Mouse (Mus musculus): ENCODE data around the gene Gnptab. TPM values are rescaled to one million over a fixed set of nuclear protein-coding genes. Genes with fewer than 3 reads are reported as not detected.

Gnptab gene
- total and polyA plus RNA-seq, 2 experiments from 2014 or later, result 24.0 to 56.0 TPM

GRCm38 (mm10) chr10:88356114-88356982 lies 22.6 kb upstream of the Gnptab start:
- Histone ChIP-seq H3K36me3 (ENCODE audit: insufficient read depth, low read length) (no peaks in the 10 kb centered on the region), H3K4me1 (ENCODE audit: insufficient read depth, low read length) (peaks cover 3% of the 10 kb centered on the region; the same call in 1 of the 2 replicates), H3K9ac (replicated peaks; ENCODE audit: low read length, poor library complexity, severe bottlenecking) (peak overlapping the region; percentile 51), H3K9me3 (ENCODE audit: low read length) (no peaks in the 10 kb centered on the region), H3K27me3 (ENCODE audit: insufficient read depth, low read length) (peaks cover 4% of the 10 kb centered on the region; the same call in 1 of the 2 replicates), H3K4me2 (ENCODE audit: low read depth, low read length, poor library complexity, severe bottlenecking) (peak overlapping the region; percentile 80), H3K4me3 (ENCODE audit: low read depth, low read length) (peak overlapping the region; percentile 53), H3K27ac (ENCODE audit: low read depth, low read length) (no peak overlapping the region)
- ATAC-seq (ENCODE audit: low FRiP score) (peak; percentile 24; the same call in 1 of the 2 replicates), DNase-seq (ENCODE audit: low spot score) (no peak)
- TF ChIP-seq CTCF (IDR thresholded peaks at IDR 0.05), result no peak
- 9% methylated on average over 21 of the region's 21 CpGs for WGBS

DNA sequence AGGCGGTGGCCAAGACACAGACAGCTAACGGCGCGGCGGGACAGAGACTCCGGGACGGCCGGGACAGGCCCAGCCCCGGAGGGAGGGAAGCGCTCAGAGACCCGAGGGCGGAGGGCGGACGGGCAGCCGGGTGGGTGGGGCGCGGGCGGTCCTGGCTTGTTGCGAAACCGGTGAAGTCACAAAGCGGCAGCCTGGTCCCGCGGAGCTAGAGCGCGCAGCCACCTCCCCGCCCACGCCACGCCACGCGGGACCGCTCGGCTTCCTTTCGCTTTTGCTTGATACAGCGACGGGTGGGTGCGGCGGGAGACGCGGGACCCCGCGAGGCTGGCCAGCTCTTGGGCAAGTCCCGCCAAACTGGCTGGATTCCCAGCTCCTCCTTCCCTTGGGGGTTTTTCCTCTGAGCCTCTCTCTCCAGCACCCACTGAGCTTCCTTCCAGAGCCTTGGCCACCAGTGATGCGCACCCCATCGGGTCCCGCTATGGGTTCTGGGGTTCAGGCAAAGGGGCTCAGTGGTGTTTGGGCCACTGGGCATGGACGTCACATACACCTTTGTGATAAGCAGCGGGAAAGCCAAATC lies 21.9 kb upstream of the Gnptab start:
- peak; percentile 77 for ATAC-seq (ENCODE audit: low FRiP score)
- 2% methylated on average over 36 of the region's 47 CpGs for WGBS

GRCm38 (mm10) chr10:88362218-88362617 lies 16.7 kb upstream of the Gnptab start:
- no peak overlapping the region for H3K4me2 ChIP-seq (ENCODE audit: low read depth, low read length, poor library complexity, severe bottlenecking)
- H3K4me1 ChIP-seq (ENCODE audit: insufficient read depth, low read length), result no peaks in the 10 kb centered on the region
- DNase-seq (ENCODE audit: low spot score) (no peak), ATAC-seq (ENCODE audit: low FRiP score) (no peak)
- H3K9ac ChIP-seq (replicated peaks; ENCODE audit: low read length, poor library complexity, severe bottlenecking), result no peak overlapping the region
- H3K9me3 ChIP-seq (ENCODE audit: low read length), result no peaks in the 10 kb centered on the region
- H3K27ac ChIP-seq (ENCODE audit: low read depth, low read length), result no peak overlapping the region
- 69% methylated on average over 1 of the region's 1 CpGs for WGBS
- no peaks in the 10 kb centered on the region for H3K36me3 ChIP-seq (ENCODE audit: insufficient read depth, low read length)
- no peak for TF ChIP-seq CTCF (IDR thresholded peaks at IDR 0.05)
- H3K4me3 ChIP-seq (ENCODE audit: low read depth, low read length), result no peak overlapping the region
- H3K27me3 ChIP-seq (ENCODE audit: insufficient read depth, low read length), result no peaks in the 10 kb centered on the region

More for the DNA sequence above, 21.9 kb upstream of the Gnptab start:
- H3K4me2 ChIP-seq (ENCODE audit: low read depth, low read length, poor library complexity, severe bottlenecking), result peak overlapping the region; percentile 80
- H3K9ac ChIP-seq (replicated peaks; ENCODE audit: low read length, poor library complexity, severe bottlenecking), result peak overlapping the region; percentile 51
- TF ChIP-seq CTCF (IDR thresholded peaks at IDR 0.05), result no peak
- peaks cover 3% of the 10 kb centered on the region; the same call in 1 of the 2 replicates for H3K4me1 ChIP-seq (ENCODE audit: insufficient read depth, low read length)
- peak; percentile 45 for DNase-seq (ENCODE audit: low spot score)
- H3K36me3 ChIP-seq (ENCODE audit: insufficient read depth, low read length), result no peaks in the 10 kb centered on the region
- H3K27me3 ChIP-seq (ENCODE audit: insufficient read depth, low read length), result peaks cover 4% of the 10 kb centered on the region; the same call in 1 of the 2 replicates
- no peaks in the 10 kb centered on the region for H3K9me3 ChIP-seq (ENCODE audit: low read length)
- peak overlapping the region; percentile 53 for H3K4me3 ChIP-seq (ENCODE audit: low read depth, low read length)
- H3K27ac ChIP-seq (ENCODE audit: low read depth, low read length), result no peak overlapping the region

- WGBS, result 81% methylated on average over 3 of the region's 3 CpGs
- no peaks in the 10 kb centered on the region for H3K9me3 ChIP-seq (ENCODE audit: low read length)
- no peaks in the 10 kb centered on the region for H3K4me1 ChIP-seq (ENCODE audit: insufficient read depth, low read length)
- DNase-seq (ENCODE audit: low spot score), result no peak
- H3K27ac ChIP-seq (ENCODE audit: low read depth, low read length), result no peak overlapping the region
- no peak overlapping the region for H3K4me3 ChIP-seq (ENCODE audit: low read depth, low read length)
- no peak overlapping the region for H3K9ac ChIP-seq (replicated peaks; ENCODE audit: low read length, poor library complexity, severe bottlenecking)
- no peak for ATAC-seq (ENCODE audit: low FRiP score)
- no peak overlapping the region for H3K4me2 ChIP-seq (ENCODE audit: low read depth, low read length, poor library complexity, severe bottlenecking)
- H3K27me3 ChIP-seq (ENCODE audit: insufficient read depth, low read length), result no peaks in the 10 kb centered on the region
- no peaks in the 10 kb centered on the region for H3K36me3 ChIP-seq (ENCODE audit: insufficient read depth, low read length)
- TF ChIP-seq CTCF (IDR thresholded peaks at IDR 0.05), result no peak
These were observed 14.7 kb upstream of the Gnptab start for GRCm38 (mm10) chr10:88364221-88364620.

DNA sequence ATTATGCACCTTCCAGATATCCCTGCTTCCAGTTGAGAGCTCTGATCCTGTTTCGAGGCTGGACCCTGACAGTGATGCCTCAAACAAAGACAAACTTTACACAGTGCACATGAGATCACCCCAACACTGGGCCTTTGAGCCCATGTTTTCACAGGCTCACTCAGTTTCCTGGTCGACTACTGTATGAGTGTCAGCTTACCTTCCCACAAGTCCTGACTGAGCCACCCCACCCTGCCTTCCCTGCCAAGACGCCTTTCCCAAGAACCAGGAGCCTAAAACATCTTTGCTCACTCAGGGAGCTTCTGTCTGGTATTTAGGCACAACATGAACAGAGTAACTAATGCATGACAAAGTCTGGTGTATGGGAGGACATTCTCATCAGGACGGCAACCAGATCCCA lies 9.7 kb upstream of the Gnptab start:
- H3K4me1 ChIP-seq (ENCODE audit: insufficient read depth, low read length), result no peaks in the 10 kb centered on the region
- H3K27me3 ChIP-seq (ENCODE audit: insufficient read depth, low read length), result no peaks in the 10 kb centered on the region
- DNase-seq (ENCODE audit: low spot score) (no peak), ATAC-seq (ENCODE audit: low FRiP score) (no peak)
- TF ChIP-seq CTCF (IDR thresholded peaks at IDR 0.05), result no peak
- no peak overlapping the region for H3K27ac ChIP-seq (ENCODE audit: low read depth, low read length)
- H3K4me2 ChIP-seq (ENCODE audit: low read depth, low read length, poor library complexity, severe bottlenecking), result no peak overlapping the region
- no peaks in the 10 kb centered on the region for H3K36me3 ChIP-seq (ENCODE audit: insufficient read depth, low read length)
- no peak overlapping the region for H3K4me3 ChIP-seq (ENCODE audit: low read depth, low read length)
- H3K9me3 ChIP-seq (ENCODE audit: low read length), result no peaks in the 10 kb centered on the region
- WGBS, result 68% methylated on average over 4 of the region's 4 CpGs
- H3K9ac ChIP-seq (replicated peaks; ENCODE audit: low read length, poor library complexity, severe bottlenecking), result no peak overlapping the region

DNA sequence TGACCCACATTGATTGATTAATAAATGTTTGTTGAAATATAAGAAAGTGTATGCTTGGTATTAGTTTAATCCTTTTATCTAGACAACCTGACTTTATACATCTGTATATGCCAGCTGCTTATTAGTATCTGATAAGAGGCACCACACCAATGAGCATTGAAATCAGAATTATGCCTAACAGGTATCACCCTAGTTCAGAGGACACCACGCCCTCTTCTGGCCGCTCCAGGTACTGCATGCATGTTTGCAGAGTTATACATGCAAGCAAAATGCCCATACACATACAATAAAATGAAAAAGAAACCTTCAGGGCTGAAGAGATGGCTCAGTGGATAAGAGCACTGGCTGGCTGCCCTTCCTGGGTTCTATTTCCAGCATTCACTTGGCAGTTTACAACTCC lies 7.1 kb upstream of the Gnptab start:
- peak; percentile 63 for TF ChIP-seq CTCF (IDR thresholded peaks at IDR 0.05)
- Histone ChIP-seq H3K4me1 (ENCODE audit: insufficient read depth, low read length) (no peaks in the 10 kb centered on the region), H3K9me3 (ENCODE audit: low read length) (no peaks in the 10 kb centered on the region), H3K4me3 (ENCODE audit: low read depth, low read length) (no peak overlapping the region), H3K27ac (ENCODE audit: low read depth, low read length) (no peak overlapping the region), H3K27me3 (ENCODE audit: insufficient read depth, low read length) (no peaks in the 10 kb centered on the region), H3K4me2 (ENCODE audit: low read depth, low read length, poor library complexity, severe bottlenecking) (no peak overlapping the region), H3K36me3 (ENCODE audit: insufficient read depth, low read length) (no peaks in the 10 kb centered on the region), H3K9ac (replicated peaks; ENCODE audit: low read length, poor library complexity, severe bottlenecking) (no peak overlapping the region)
- 0% methylated on average over 2 of the region's 2 CpGs for WGBS
- DNase-seq (ENCODE audit: low spot score) (no peak), ATAC-seq (ENCODE audit: low FRiP score) (no peak)

Data from midbrain, postnatal 0 days (tissue).